Mouse (Mus musculus) cerebellum, adult 9-10 months (tissue): ENCODE measurements at regions not wholly inside any gene's neighbourhood (a gene's known extent, or its start where the extent isn't known, plus 50 kb on each side); places are given as distances from the start of the nearest gene placed in this dataset.

Experiments
- DNase-seq: peaks from one replicate; pipeline ENCODE4 v3.0.0; 2022

DNA sequence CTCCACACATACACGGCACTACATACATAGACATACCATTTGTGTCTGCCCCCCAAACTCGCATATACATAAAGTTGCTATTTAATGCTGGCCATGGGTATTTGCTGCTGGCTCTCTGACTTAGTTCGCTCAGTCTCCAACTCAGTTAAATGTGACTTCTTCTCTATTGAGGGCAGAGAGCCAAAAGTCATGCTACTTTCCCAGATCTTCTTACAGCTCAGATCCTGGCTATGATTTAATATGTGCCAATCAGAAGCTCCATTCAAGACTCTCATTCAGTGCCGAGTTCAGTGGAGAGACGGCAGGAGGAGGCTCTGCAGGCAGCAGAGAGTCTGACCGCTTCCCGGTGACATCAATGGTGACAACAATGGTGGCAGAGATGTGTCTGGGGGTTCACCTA lies 88.6 kb upstream of the Cops8 start:
- DNase-seq, result no peak

DNA sequence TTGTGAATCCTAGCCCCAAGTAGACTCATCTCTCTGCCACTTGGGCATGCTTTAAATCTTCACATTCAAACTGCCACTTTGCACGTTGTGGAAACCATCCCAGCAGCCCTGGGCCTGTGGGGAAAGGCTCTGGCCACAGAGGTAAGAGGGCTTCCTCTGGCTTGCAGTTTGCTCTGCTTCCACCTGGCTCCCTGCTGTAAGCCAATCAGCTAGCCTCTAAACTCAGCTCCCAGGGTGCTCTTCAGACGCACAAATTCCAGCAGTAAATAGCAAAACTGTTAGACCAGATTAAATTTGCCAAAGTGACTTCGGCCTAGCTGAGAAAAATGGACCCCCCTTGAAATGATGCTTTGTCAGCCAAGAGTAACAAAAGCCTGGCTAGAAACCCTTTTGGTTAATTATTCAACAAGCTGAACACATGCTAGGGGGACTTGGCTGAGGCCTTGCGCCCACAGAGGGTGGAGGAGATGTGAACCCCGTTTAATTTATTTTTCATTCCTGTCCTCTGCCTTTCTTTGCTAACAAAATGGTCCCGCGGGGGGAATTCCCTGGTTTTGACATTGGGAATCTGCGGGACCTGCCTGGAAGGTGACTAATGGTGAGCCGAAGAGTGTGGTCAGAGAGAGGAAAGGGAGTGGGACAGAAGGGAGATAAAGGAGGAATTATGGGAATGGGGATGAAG lies 84.1 kb upstream of the Cops8 start:
- DNase-seq, result no peak

DNA sequence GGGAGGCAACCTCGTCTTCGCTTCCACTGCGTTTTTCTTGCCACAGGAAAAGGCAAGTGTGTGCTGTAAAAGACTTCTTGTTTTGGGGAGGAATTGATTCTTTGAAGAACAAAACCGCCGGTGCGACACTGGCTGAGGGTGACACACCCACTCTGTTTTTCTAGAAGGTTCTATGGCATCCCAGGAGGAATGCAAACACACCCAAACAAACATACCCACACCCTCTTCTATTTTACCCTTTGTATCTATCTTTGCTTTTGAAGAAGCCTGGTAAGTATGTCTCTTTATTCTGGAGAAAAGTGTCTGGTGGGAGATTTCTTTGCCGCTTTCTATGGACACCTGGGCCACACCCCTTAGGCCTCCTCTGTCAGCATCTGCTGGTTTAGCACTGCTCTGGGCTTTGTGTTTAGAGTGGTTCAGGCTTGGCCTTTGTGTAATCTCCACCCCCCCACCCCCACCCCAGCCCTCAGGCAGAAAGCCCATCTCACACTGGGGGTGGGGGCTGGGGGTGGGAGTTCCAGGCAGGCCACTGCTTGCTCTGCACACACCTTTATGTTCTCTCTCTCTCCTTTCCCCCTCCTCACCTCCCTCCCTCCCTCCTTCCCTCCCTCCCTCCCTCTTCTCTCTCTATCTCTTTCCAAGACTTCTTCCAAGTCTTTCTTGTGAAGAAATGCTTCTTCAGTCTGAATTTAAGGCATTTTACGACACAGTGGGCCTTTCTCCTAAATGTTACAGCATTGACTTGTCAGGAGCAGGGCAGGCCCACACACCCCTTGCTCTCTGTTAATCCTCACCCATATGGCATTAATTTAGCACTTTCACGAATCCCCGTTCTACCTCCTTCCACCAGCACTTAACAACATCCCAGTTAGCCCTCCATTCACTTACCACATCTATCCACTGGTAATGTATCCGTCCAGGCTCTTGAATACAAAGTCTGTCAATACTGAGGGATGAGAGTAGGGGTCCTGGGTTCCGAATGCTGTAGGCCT lies 83.2 kb upstream of the Cops8 start:
- DNase-seq, result no peak

DNA sequence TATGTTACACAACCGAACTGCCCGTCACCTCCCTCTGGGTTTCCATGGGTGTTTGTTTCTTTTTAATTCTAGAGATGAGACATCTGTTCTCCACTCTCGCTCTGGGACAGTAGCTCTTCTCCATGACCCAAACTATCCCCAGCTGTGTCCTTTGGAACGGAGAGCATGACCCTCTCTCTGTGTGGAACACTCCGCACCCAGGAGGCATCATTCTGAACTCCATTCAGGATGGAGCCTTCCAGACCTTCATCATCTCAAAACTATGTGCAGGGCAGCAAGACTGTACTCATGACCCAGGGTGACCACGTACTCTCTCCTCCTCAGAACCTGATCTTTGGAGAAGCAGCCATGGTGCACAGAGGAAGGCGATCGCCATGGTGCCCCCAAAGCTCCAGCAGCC lies 80.5 kb upstream of the Cops8 start:
- DNase-seq, result no peak

DNA sequence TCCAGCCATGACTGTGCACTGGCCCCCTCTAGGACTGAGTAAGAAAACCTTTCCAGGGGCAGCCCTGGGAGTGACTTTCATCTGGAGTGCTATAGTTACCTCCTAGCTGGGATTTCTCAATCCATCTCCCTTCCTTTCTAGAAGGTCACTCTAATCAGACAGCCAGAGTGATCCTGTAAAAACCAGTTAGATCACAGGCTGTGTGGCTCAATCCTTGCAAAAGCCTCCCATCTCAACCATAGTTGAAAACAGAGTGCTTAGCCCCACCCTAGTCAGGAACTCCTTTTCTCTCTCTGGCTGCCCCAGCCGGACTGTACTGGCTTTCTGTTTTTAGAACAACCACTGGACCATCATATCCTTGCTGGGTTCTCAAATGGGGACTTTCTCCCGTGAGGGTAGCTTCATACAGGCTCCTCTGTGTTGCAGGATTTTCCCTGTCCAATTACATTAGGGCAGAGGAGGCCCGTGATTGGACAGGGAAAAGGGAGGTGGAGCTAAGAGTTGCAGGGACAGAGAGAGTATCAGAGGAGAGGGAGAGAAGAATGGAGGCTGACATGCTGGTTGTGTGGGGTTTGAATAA lies 78.0 kb upstream of the Cops8 start:
- DNase-seq, result no peak

DNA sequence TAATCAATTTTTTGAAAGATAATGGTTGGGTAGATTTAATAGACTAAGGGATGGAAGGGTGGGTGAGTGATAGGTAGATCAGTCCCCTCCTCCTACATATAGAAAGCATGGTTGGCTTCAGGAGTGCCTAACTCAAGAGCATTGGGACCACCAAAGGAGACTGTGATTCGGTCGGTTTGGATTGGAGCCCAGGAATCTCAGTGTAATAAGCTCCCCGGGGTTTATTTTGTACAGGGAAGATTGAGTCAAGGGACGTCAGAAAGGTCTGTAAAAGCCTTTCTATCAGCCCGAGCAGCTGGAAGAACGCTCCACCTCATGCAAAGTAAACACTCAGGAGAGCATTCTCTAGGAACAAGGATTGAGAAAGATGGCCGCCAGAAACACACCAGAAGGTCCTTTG lies 76.5 kb upstream of the Cops8 start:
- DNase-seq, result no peak

DNA sequence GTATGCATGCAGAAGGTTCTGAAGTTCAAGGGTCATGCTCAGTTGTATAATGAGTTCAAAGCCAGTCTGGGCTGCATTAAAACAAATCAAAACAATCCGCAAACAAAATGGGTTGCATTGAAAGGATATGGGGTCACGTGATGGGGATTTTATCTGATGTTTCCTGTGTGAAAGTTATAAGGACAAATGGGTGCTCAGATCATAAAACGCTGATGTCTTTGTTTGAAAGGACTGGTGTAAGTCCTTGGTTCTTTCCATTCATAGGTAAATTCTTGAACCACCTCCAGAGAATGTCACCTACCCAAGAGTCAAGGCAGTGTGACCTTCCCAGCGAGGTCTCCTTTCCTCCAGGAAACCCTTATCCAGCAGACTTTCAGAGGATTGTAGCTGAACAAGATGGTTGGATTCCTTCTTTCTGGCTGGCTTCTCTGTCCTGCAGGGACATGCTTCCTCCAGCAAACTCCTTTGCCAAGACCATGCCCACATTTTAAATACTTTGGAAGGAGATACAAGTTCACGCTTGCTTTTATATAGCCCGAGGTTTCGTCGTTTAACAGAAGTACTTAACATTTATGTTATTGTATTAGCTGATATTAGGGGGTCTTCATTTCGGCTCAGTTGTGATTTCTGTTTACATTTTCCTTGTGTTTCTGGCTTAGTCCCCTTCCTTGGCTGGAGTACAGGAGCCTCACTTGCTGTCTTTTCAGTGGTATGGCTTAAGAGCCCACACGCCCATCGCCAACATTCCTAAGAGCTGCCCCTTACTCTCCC lies 74.6 kb upstream of the Cops8 start:
- DNase-seq, result no peak

DNA sequence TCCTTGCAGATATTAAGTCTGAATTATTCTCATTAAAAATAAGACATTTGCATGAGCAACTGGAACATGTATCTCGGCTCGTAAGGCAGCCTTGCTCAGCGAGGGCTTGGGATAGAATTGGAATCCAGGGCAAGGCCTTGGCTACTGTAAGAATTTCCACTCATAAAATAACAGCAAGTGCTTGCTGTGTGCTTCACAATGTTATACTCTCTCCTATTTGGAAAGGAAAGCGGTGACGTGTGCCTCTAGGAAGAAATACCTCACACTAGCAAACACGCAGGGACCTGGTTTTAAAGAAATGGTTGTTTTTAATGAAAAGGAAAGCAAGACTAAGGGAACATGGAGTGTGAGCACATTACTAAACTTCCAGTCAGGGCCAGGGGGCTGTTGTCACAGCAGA lies 69.3 kb upstream of the Cops8 start:
- no peak for DNase-seq

DNA sequence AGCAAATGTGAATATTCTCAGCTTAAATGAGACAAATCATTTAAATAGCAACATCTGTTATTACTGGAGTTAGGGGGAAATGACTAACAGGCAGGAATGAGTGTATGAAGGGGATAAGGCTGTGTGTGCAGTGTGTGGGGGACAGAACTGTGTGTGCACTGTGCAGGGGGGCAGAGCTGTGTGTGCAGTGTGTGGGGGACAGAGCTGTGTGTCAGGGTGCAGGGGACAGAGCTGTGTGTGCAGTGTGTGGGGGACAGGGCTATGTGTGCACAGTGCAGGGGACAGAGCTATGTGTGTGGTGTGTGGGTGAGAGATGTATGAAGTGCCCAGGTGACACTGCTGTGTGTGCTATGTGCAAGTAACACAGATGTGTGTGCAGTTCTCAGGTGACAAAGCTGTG lies 66.7 kb upstream of the Cops8 start:
- DNase-seq, result no peak

DNA sequence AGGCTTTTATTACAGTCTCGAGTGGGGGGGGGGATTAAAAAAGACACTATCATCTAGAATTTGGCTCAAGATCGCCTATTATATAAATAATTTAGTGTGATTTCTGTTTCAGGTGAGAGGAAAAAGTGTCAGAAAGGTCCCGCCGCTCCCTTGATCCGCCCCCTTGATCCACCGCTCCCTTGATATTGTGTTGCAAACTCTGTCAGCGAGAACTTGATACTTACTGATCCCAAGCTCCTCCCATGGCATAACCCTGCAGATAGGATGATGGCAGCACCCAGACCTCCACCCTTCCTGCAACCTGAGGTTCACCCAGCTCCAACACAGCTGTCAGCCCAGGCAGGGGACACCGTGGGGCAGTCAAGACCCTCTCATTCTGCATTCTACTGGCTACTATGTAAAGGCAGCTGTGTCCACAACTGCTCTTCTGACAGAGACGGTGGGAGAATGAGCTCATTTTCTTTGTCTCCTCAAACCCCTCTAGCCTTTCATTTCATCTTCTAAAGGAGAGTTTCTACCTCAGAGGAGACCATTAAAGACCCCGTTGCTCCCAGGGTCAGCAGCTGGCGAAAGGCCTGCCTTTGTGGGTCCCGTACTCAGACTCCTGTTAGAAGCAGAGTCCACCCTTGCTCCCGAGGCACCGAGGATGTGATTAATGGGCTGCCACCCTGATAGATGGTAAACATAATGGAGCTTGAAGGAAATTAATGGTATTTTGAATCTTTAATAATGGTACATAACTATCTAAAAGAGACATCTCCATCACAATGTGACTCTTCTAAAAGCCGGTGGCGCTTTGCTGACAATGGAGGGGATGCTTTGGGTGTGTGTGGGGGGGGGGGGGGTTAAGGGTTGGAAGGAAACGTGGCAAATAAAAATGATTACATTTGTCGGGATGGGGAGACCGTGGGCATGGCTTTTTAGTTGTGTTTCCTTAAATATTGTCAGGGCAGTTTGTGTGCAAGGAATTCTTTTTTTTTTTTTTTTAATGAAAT lies 58.7 kb upstream of the Cops8 start:
- DNase-seq, result no peak

DNA sequence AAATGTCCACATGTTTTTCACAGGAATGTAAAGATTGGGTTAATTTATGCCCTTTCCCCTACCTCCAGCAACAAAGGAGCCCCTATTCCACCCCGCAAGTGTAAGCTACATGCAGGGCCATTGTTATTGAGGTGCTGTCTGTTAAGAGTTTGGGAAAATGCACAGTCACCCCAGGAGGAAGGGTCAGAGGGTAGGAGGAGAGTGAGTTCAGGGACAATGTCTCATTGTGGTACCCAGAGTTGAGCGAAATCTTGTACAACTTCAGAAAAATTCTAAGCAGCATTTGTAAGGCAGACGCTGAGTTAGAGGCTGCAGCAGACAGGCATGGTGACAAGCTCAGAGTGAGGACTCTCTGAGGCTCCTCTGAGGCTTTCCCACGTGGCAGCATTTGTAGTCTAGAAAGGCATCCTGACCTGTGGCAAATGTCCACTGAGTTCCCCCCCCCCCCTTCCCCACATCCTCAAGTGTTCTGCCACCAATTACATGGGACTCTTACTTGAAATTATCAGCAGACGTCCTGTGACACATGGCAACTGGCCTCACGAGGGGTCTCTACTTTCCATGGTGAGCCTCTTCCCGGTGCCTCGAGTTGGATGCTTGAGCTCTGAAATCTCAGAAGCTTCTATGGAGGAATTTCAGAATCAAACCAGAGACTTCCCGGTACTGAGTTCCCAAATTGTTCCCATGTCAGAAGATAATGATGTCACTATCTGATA lies 57.8 kb upstream of the Cops8 start:
- no peak for DNase-seq

DNA sequence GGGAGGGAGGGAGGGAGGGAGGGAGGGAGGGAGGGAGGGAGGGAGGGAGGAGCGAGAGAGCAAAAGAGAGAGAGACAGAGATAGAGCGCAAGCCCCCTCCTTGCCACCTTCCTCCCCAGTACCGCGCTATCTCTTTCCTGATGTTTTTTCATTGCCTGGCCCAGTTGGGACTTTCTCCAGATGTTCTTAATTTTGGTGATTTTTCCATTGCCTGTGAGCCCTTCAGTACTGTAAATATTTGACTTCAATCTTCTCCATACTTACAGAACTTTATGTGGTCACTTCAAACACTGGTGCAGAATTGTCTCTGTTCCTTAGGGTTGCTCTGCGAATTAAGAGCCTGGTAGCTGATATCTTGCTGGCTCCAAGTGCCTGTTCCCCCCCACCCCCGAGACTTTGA lies 50.1 kb upstream of the Cops8 start:
- no peak for DNase-seq
